Mouse (Mus musculus): ENCODE measurements at regions not wholly inside any gene's neighbourhood (a gene's known extent, or its start where the extent isn't known, plus 50 kb on each side); places are given as distances from the start of the nearest gene placed in this dataset.

GRCm38 (mm10) chr8:12061237-12061636 is 217.4 kb upstream of the A230072I06Rik start:
- intact Hi-C loops (cut with DNase I): no loop called here
- no peak for DNase-seq

- intact Hi-C loops (cut with DNase I): no loop called here
- no peak for DNase-seq
These were observed 215.9 kb upstream of the A230072I06Rik start for GRCm38 (mm10) chr8:12062710-12063109.

GRCm38 (mm10) chr8:12064664-12065063 is 214.0 kb upstream of the A230072I06Rik start:
- intact Hi-C loops (cut with DNase I): no loop called here
- no peak for DNase-seq

GRCm38 (mm10) chr8:12066454-12066853 is 212.2 kb upstream of the A230072I06Rik start:
- intact Hi-C loops (cut with DNase I): no loop called here

GRCm38 (mm10) chr8:12073311-12073999 is 205.2 kb upstream of the A230072I06Rik start:
- intact Hi-C loops (cut with DNase I): no loop called here
- peak; percentile 23 to 25 for DNase-seq

More at GRCm38 (mm10) chr8:12066454-12066853, 212.2 kb upstream of the A230072I06Rik start:
- DNase-seq: no peak

- intact Hi-C loops (cut with DNase I): no loop called here
- no peak for DNase-seq
These were observed 202.7 kb upstream of the A230072I06Rik start for GRCm38 (mm10) chr8:12075943-12076342.

GRCm38 (mm10) chr8:12076811-12077375 is 201.7 kb upstream of the A230072I06Rik start:
- intact Hi-C loops (cut with DNase I): no loop called here
- DNase-seq: no peak

- intact Hi-C loops (cut with DNase I): no loop called here
- DNase-seq: no peak
These were observed 200.7 kb upstream of the A230072I06Rik start for GRCm38 (mm10) chr8:12077896-12078295.

- intact Hi-C loops (cut with DNase I): no loop called here
- DNase-seq: no peak
These were observed 199.7 kb upstream of the A230072I06Rik start for GRCm38 (mm10) chr8:12078679-12079566.

- no peak for DNase-seq
- intact Hi-C loops (cut with DNase I): no loop called here
These were observed 197.1 kb upstream of the A230072I06Rik start for GRCm38 (mm10) chr8:12081536-12081935.

- DNase-seq: no peak
- intact Hi-C loops (cut with DNase I): no loop called here
These were observed 191.3 kb upstream of the A230072I06Rik start for GRCm38 (mm10) chr8:12087192-12087800.

GRCm38 (mm10) chr8:12100145-12100544 is 178.5 kb upstream of the A230072I06Rik start:
- intact Hi-C loops (cut with DNase I): no loop called here
- no peak for DNase-seq

GRCm38 (mm10) chr8:12103296-12103695 is 175.3 kb upstream of the A230072I06Rik start:
- intact Hi-C loops (cut with DNase I): no loop called here
- DNase-seq: no peak

GRCm38 (mm10) chr8:12105106-12105901 is 173.3 kb upstream of the A230072I06Rik start:
- no peak for DNase-seq
- intact Hi-C loops (cut with DNase I): no loop called here

GRCm38 (mm10) chr8:12108578-12108977 is 170.0 kb upstream of the A230072I06Rik start:
- intact Hi-C loops (cut with DNase I): no loop called here
- DNase-seq: no peak

GRCm38 (mm10) chr8:12111626-12112025 is 167.0 kb upstream of the A230072I06Rik start:
- no peak for DNase-seq
- intact Hi-C loops (cut with DNase I): no loop called here

GRCm38 (mm10) chr8:12113023-12113422 is 165.6 kb upstream of the A230072I06Rik start:
- intact Hi-C loops (cut with DNase I): no loop called here
- no peak for DNase-seq

- no peak for DNase-seq
- intact Hi-C loops (cut with DNase I): no loop called here
These were observed 152.1 kb upstream of the A230072I06Rik start for GRCm38 (mm10) chr8:12126374-12127001.

- no peak for DNase-seq
- intact Hi-C loops (cut with DNase I): no loop called here
These were observed 151.4 kb upstream of the A230072I06Rik start for GRCm38 (mm10) chr8:12127106-12127800.

Measured in heart, postnatal 14 days (tissue).